Mouse (Mus musculus): ENCODE results near the gene Ooep. TPM values are rescaled to one million over a fixed set of nuclear protein-coding genes. Genes with fewer than 3 reads are reported as not detected.

Ooep gene
- total RNA-seq, 2 experiments from 2014 or later = not detected

Other genes with a start within 250 kb of the Ooep start
- gene Gsta4, start 196.0 kb downstream of the Ooep start, total RNA-seq (2021) = 10 to 100 TPM; 37.1 to 47.6 TPM
- gene Gsta1, start 148.1 kb downstream of the Ooep start, total RNA-seq (2021) = 1 to 10 TPM in 1 of 2 experiments, not detected in 1; 1.1 TPM
- not detected for gene Gm3776, start 121.6 kb downstream of the Ooep start, total RNA-seq (2021)
- gene Gm10639, start 88.8 kb downstream of the Ooep start, total RNA-seq (2021) = not detected
- gene Omt2a, start 63.9 kb downstream of the Ooep start, total RNA-seq (2021) = not detected
- not detected for gene Omt2b, start 51.1 kb downstream of the Ooep start, total RNA-seq (2021)
- gene Gsta2, start 22.9 kb downstream of the Ooep start, total RNA-seq (2021) = 1 to 10 TPM in 1 of 2 experiments, not detected in 1; 9.2 TPM
- not detected for gene Dppa5a, start 10.5 kb downstream of the Ooep start, total RNA-seq (2021)
- not detected for gene Ddx43, start 17.1 kb upstream of the Ooep start, total RNA-seq (2021)
- 1 to 10 TPM in 1 of 2 experiments, under 1 TPM in 1; 0.69 to 1.4 TPM for gene Cgas, start 64.5 kb upstream of the Ooep start, total RNA-seq (2021)
- 10 to 100 TPM; 29.4 to 30.8 TPM for gene Mto1, start 69.5 kb upstream of the Ooep start, total RNA-seq (2021)
- under 1 TPM in 1 of 2 experiments, not detected in 1; 0.30 TPM for gene Gm17324, start 70.1 kb upstream of the Ooep start, total RNA-seq (2021)
- 1,000 to 10,000 TPM; 6,718 to 6,967 TPM for gene Eef1a1, start 110.4 kb upstream of the Ooep start, total RNA-seq (2021)
- 10 to 100 TPM in 1 of 2 experiments, 1 to 10 TPM in 1; 7.4 to 16.4 TPM for gene Slc17a5, start 209.3 kb upstream of the Ooep start, total RNA-seq (2021)
- under 1 TPM; 0.26 to 0.30 TPM for gene Cd109, start 236.8 kb upstream of the Ooep start, total RNA-seq (2021)

Measured in adrenal gland, postnatal 36 days (tissue).